Mouse (Mus musculus) thymus, adult 2 months (tissue): ENCODE data around the gene Gm45623.

Experiments
- CTCF ChIP-seq: fragments of 200-500 bp; IDR thresholded peaks from 2 replicates; pipeline ENCODE4 v1.5.1; 2012; ENCODE audit warnings: mild to moderate bottlenecking, control low read depth, low read length, moderate library complexity, borderline replicate concordance; ENCODE audit not compliant: control insufficient read depth, poor library complexity, insufficient read depth; ENCODE audit errors: extremely low read depth
- POLR2A ChIP-seq: fragments of 200-500 bp; IDR thresholded peaks from 2 replicates; pipeline ENCODE4 v1.6.1; 2012; ENCODE audit warnings: mild to moderate bottlenecking, low read length, control low read depth, moderate library complexity; ENCODE audit not compliant: control insufficient read depth, poor library complexity, insufficient read depth; ENCODE audit errors: extremely low read depth

DNA sequence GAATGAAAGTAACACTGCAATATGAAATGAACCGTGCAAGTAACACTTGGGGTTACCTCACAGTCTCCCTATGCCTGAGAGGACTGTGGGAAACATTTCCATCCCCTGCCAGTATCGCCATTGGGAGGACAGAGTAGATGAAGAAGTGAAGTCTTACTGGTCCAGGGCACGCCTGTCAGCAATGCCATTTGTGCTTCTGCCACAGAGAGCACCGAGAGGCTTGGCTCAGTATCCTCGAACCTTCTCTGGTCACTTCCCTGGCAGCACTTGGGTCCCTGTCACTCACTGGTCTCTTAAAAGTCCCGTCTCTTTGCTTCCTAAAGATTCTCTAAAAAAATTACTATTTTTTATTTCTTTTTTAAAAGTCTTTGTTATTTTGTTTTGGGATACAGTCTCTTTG, 13.1 kb downstream of the Gm45623 start:
- TF ChIP-seq CTCF (no peak), POLR2A (no peak)
